Mouse (Mus musculus): ENCODE data around the gene Olfr462. TPM values are rescaled to one million over a fixed set of nuclear protein-coding genes. Genes with fewer than 3 reads are reported as not detected.

Gene Olfr462
- not detected for polyA plus RNA-seq (2017; shearing (Covaris generic))

DNA sequence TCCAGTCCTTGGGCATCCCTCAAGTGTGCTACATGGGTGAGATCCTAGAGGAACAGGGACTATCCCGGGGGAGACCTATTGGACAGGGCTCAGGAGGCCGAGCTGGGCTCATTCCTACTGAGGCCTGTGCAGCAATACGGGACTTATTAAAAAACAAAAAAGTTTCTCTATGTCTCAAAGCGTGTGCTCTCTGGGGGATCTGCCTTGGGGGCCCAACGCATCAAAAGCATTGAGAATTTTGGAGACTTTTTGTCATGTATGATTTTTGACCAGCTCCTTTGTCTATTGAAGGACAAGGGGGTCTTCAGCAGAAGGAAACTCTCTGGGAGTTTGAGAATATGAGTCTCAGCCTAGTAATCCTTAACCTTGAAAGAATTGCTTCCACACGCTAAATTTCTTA lies at the start of gene Olfr462:
TSS of gene Olfr462 (minus strand) at position 101 of the 400 bp plus-strand sequence.

DNA sequence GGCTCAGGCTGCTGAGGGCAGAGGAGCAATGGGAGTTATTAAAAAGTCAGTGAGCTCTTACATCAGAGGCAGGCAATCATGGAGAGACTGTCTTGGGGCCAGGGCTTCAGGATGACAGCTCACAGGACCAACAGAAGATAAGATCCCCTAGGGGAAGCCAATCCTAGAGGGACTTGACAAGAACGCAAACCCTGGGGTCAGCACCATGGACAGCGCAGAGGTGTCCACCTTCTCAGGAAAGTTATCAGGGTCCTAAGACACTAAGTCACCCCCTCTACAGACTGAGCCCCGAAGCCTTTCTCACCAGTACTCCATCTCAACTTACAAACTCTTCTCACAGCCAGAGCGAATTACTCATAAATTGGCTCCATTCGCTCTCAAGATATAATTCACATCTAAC lies 28.9 kb upstream of the Olfr462 start, which contains the start of gene Olfr464:
TSS of gene Olfr464 (minus strand) at position 2 of the 400 bp plus-strand sequence.

DNA sequence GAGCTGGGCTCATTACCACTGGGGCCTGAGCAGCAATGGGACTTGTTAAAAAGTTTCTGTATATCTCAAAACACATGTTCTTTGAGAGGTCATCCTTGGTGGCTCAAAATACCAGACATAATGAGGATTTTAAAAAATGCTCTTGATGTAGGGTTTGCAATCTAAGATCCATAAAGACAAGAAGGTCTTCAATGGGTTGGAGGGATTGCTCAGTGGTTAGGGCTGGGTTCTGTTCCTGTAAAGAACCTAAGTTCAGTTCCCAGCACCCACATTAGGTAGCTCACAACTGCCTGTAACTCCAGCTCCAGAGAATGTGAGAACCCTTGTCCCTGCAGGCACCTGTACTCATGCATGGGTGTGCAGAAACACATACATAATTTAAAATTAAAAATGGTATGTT lies 5.2 kb upstream of the Olfr462 start, which contains the start of gene Olfr463:
TSS of gene Olfr463 (minus strand) at position 101 of the 400 bp plus-strand sequence.

DNA sequence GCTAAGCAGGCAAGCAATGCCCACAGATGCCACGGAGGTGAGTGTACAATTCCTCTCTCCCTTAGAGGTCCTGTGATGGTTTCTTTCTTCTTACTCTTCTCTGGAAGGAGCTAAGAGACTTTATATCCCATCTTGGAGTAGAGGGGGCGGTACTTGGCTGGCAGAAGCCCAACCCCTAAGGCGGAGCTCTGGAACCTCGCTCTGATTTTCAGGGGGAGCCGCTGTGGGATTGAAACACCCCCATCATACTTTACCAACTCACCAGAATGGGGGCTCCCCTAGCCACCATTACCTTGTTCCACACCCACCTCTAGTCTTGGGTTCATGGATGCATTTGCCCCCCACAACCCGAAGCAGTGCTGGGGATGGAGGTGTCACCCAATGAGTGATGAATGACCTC lies 16.6 kb downstream of the Olfr462 start, which contains the start of gene Epx:
TSS of gene Epx (minus strand) at position 101 of the 400 bp plus-strand sequence.

DNA sequence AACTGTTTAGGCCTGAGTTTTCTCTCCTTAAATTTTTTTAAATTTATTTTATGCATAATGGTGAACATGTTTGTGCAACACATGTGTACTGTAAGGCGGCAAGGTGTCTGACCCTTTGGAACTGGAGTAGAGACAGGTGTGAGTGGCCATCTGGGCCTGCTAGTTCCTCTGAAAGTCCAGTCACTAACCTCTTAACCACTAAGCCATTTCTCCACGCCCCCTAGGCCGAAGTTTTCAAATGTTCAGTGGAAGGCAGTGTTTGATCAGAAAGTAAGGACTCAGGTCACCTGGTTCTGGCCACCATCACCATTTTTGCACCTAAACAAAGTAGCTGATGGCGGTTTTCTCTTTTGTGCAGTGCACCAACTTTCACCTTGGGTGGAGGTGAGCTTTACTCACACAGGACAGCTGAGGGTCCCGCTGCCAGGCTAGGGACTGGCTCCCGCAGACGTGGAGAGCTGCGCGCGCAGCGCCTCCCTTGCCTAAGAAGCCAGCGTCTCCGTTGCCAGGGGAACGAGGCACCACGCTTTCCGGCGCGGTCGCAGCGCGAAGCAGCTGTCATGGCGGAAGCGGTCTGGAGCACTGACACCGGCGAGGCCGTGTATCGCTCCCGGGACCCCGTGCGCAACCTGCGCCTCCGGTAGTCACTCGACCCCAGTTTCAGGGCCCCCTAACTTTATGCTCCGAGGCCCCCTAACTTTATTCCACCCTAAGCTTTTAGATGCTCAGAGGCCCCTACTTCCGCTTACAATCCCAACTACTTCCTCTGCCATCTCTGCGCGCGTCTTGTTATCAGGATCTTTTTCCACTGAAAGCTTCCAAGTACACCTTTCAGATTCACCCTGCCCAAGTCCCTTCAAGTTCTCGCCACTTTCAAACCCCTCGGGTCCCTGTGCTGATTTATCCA lies 39.1 kb downstream of the Olfr462 start, which contains the start of gene Mks1:
TSS of gene Mks1 (plus strand) at position 526 of the 907 bp plus-strand sequence.

Other genes with a start within 250 kb of the Olfr462 start
- 75.7 TPM for gene Rnf43, start 229.5 kb downstream of the Olfr462 start, polyA plus RNA-seq (2017; shearing (Covaris generic))
- 450 TPM for gene Supt4a, start 154.7 kb downstream of the Olfr462 start, polyA plus RNA-seq (2017; shearing (Covaris generic))
- gene Tspoap1, start 131.7 kb downstream of the Olfr462 start, polyA plus RNA-seq (2017; shearing (Covaris generic)), result 15.2 TPM
- not detected for gene Mpo, start 98.7 kb downstream of the Olfr462 start, polyA plus RNA-seq (2017; shearing (Covaris generic))
- gene Lpo, start 64.0 kb downstream of the Olfr462 start, polyA plus RNA-seq (2017; shearing (Covaris generic)), result not detected
- 19.8 TPM for gene Mks1, start 39.1 kb downstream of the Olfr462 start, polyA plus RNA-seq (2017; shearing (Covaris generic))
- gene Epx, start 16.7 kb downstream of the Olfr462 start, polyA plus RNA-seq (2017; shearing (Covaris generic)), result not detected
- gene Olfr463, start 5.1 kb upstream of the Olfr462 start, polyA plus RNA-seq (2017; shearing (Covaris generic)), result not detected
- gene Olfr464, start 28.7 kb upstream of the Olfr462 start, polyA plus RNA-seq (2017; shearing (Covaris generic)), result 0.29 TPM
- 9.2 TPM for gene Dynll2, start 95.3 kb upstream of the Olfr462 start, polyA plus RNA-seq (2017; shearing (Covaris generic))
- gene Srsf1, start 155.1 kb upstream of the Olfr462 start, polyA plus RNA-seq (2017; shearing (Covaris generic)), result 103 TPM
- gene Vezf1, start 176.0 kb upstream of the Olfr462 start, polyA plus RNA-seq (2017; shearing (Covaris generic)), result 43.0 TPM
- 8.0 TPM for gene Cuedc1, start 205.8 kb upstream of the Olfr462 start, polyA plus RNA-seq (2017; shearing (Covaris generic))